Mouse (Mus musculus) myocyte (in vitro differentiated cells): ENCODE data around the gene Tmprss9. TPM values are rescaled to one million over a fixed set of nuclear protein-coding genes. Genes with fewer than 3 reads are reported as not detected.

ENCODE experiments used
- H3K27me3 ChIP-seq: one replicate; pipeline ENCODE4 v1.6.1; 2011; ENCODE audit not compliant: control insufficient read depth, insufficient read depth, insufficient read length
- H3K36me3 ChIP-seq: one replicate; pipeline ENCODE4 v1.6.1; 2011; ENCODE audit not compliant: control insufficient read depth, insufficient read depth
- H3K4me2 ChIP-seq: one replicate; pipeline ENCODE4 v1.6.1; 2011; ENCODE audit warnings: low read depth, control low read depth
- H3K4me3 ChIP-seq: one replicate; pipeline ENCODE4 v1.5.1; 2011; ENCODE audit warnings: mild to moderate bottlenecking, control low read depth, moderate library complexity
- H3K79me2 ChIP-seq: one replicate; pipeline ENCODE4 v1.6.1; 2011; ENCODE audit not compliant: control insufficient read depth, insufficient read depth
- H3ac ChIP-seq: one replicate; pipeline ENCODE4 v1.6.1; 2011; ENCODE audit not compliant: control insufficient read depth, insufficient read length
- CEBPB ChIP-seq: IDR thresholded peaks from 2 replicates; pipeline ENCODE4 v1.6.1; 2011; ENCODE audit warnings: mild to moderate bottlenecking, moderate library complexity; ENCODE audit not compliant: poor library complexity, insufficient read depth, severe bottlenecking
- E2F4 ChIP-seq: IDR thresholded peaks from one replicate; pipeline ENCODE4 v1.6.1; 2011; ENCODE audit warnings: mild to moderate bottlenecking, control low read depth, moderate library complexity; ENCODE audit not compliant: insufficient read depth
- MAX ChIP-seq: IDR thresholded peaks from one replicate; pipeline ENCODE4 v1.6.1; 2011; ENCODE audit warnings: low read depth, mild to moderate bottlenecking, control low read depth
- MYOD1 ChIP-seq, 3 experiments: IDR thresholded peaks; one replicate each; pipeline ENCODE4 v1.6.1; 2011; ENCODE audit warnings: control low read depth in 2 of 3, low read depth in 2 of 3, mild to moderate bottlenecking in 2 of 3, moderate library complexity in 1 of 3; ENCODE audit not compliant: insufficient read length in 2 of 3, control insufficient read depth in 1 of 3
- MYOG ChIP-seq, 3 experiments: IDR thresholded peaks; one replicate each; pipeline ENCODE4 v1.6.1; 2011; ENCODE audit warnings: control low read depth in 2 of 3, low read depth in 2 of 3, mild to moderate bottlenecking in 2 of 3; ENCODE audit not compliant: insufficient read length in 2 of 3, control insufficient read depth in 1 of 3, insufficient read depth in 1 of 3
- POLR2A ChIP-seq: IDR thresholded peaks from one replicate; pipeline ENCODE4 v1.6.1; 2011; ENCODE audit warnings: low read depth, mild to moderate bottlenecking, control low read depth, moderate library complexity; ENCODE audit not compliant: insufficient read length
- POLR2AphosphoS2 ChIP-seq: IDR thresholded peaks from one replicate; pipeline ENCODE4 v1.6.1; 2011; ENCODE audit warnings: low read depth, control low read depth; ENCODE audit not compliant: insufficient read length
- REST ChIP-seq: IDR thresholded peaks from one replicate; pipeline ENCODE4 v1.6.1; 2011; ENCODE audit warnings: mild to moderate bottlenecking, control low read depth, moderate library complexity; ENCODE audit not compliant: insufficient read depth, insufficient read length
- SRF ChIP-seq: IDR thresholded peaks from one replicate; pipeline ENCODE4 v1.6.1; 2011; ENCODE audit warnings: low read depth; ENCODE audit not compliant: control insufficient read depth, insufficient read length
- TCF12 ChIP-seq: IDR thresholded peaks from one replicate; pipeline ENCODE4 v1.6.1; 2011; ENCODE audit warnings: mild to moderate bottlenecking, control low read depth; ENCODE audit not compliant: poor library complexity, insufficient read depth, severe bottlenecking
- TCF3 ChIP-seq: IDR thresholded peaks from one replicate; pipeline ENCODE4 v1.6.1; 2011; ENCODE audit warnings: low read depth, control low read depth; ENCODE audit not compliant: insufficient read length
- USF1 ChIP-seq: IDR thresholded peaks from one replicate; pipeline ENCODE4 v1.6.1; 2011; ENCODE audit warnings: low read depth, mild to moderate bottlenecking, control low read depth, moderate library complexity
- polyA plus RNA-seq: library from polyadenylated mRNA; unstranded; fragments of >200 nt; fragmentation: generic; extraction: Trizol; gene quantifications from one replicate; pipeline ENCODE4 v1.2.1, GENCODE M21; 2012; ENCODE audit warnings: missing spikeins

The Tmprss9 gene
- polyA plus RNA-seq, 1 experiment = 0.05 TPM

DNA sequence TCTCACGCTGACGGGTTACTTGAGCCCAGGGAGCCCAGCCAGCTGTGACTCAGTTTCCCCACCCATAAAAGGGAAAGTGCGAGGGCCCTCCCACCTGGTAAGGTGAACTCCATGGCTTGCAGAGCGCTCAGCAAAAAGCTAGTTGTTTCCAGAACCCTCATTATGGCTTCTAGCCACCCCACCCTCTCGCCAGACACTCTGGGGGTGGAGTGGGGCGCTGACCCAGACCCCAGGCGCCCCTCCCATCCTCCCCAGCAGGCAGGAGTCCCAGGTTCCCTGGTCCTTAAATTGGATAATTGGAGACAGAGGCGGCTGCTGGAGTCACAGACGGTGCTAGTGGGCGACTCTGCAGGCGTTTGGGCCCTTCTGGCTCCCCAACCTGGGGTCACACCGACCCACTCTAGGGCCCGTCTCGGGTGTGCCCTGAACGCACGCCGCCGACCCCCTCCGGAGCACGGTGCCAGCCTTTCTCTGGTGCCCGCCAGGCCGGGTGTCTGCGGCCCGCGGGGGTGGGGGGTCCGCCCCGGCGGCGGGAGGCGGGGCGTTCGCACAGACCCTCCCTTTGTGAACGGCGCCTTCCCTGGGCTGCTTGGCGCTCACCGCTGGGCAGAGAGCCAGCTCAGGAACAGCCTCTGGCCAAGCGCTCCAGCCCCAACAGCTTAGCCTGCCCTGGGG, 64.6 kb downstream of the Tmprss9 start:
- Histone ChIP-seq H3K36me3 (no peaks in the 10 kb centered on the region), H3K79me2 (no peaks in the 10 kb centered on the region), H3K4me3 (no peak overlapping the region), H3K27me3 (no peaks in the 10 kb centered on the region), H3K4me2 (peak overlapping the region; percentile 58), H3ac (no peak overlapping the region)
- TF ChIP-seq MYOD1 (IDR thresholded peaks at IDR 0.05; ENCODE audit: control insufficient read depth in 1 of 3, insufficient read length in 2 of 3, low read depth in 2 of 3) (no peak), MYOG (IDR thresholded peaks at IDR 0.05; ENCODE audit: control insufficient read depth in 1 of 3, insufficient read depth in 1 of 3, insufficient read length in 2 of 3, low read depth in 2 of 3) (no peak), E2F4 (no peak), POLR2A (no peak), TCF3 (no peak), POLR2AphosphoS2 (no peak), SRF (no peak), MAX (no peak), REST (no peak), USF1 (no peak), CEBPB (no peak)

DNA sequence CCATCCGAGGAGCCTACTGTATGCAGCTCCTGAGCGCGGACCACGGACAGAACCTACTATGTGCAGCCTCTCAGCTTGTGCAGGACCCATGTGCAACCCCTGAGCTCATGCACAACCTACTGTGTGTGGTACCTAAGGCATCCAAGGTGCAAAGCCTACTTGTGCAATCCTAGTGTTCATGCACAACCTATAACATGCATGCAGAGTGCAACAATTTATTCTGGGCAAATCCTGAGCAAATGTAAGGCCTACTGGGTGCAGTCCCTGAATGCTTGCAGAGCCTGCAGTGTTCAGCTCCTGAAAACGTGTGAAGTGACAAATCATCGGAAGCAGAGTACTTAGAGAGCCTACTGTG, 65.1 kb downstream of the Tmprss9 start:
- Histone ChIP-seq H3K4me3 (no peak overlapping the region), H3K4me2 (peak overlapping the region; percentile 58), H3K27me3 (no peaks in the 10 kb centered on the region), H3ac (no peak overlapping the region), H3K79me2 (no peaks in the 10 kb centered on the region), H3K36me3 (no peaks in the 10 kb centered on the region)
- TF ChIP-seq TCF3 (no peak), USF1 (no peak), MYOD1 (IDR thresholded peaks at IDR 0.05; ENCODE audit: control insufficient read depth in 1 of 3, insufficient read length in 2 of 3, low read depth in 2 of 3) (no peak), SRF (no peak), POLR2A (no peak), REST (no peak), CEBPB (no peak), TCF12 (no peak), MAX (no peak), E2F4 (no peak), MYOG (IDR thresholded peaks at IDR 0.05; ENCODE audit: control insufficient read depth in 1 of 3, insufficient read depth in 1 of 3, insufficient read length in 2 of 3, low read depth in 2 of 3) (no peak), POLR2AphosphoS2 (no peak)

DNA sequence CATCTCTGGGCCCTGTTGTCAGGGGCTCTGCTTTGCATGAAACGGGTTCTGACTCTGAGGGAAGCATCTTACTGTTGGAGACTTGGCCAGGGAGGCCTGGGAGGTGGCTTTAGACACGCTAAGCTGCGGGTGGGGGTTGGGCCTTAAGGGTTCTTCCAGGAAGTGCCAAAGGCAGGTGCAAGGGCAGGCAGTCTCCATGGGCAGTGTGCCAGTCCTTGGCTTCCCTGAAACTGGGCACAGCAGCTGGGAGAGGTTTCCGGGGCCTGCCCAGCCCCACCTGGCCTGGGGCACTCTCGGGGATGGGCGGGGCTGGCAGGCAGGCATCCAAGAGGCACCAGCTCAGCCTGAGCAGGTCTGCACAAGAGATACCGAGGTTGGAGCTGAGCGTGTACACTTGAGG, 66.0 kb downstream of the Tmprss9 start:
- Histone ChIP-seq H3ac (no peak overlapping the region), H3K4me2 (peak overlapping the region; percentile 58), H3K4me3 (no peak overlapping the region), H3K27me3 (no peaks in the 10 kb centered on the region), H3K36me3 (no peaks in the 10 kb centered on the region), H3K79me2 (no peaks in the 10 kb centered on the region)
- TF ChIP-seq CEBPB = no peak
- TF ChIP-seq TCF3 = peak; percentile 88
- peak; percentile 76 to 99 (median 93) for TF ChIP-seq MYOG (IDR thresholded peaks at IDR 0.05; ENCODE audit: control insufficient read depth in 1 of 3, insufficient read depth in 1 of 3, insufficient read length in 2 of 3, low read depth in 2 of 3)
- TF ChIP-seq TCF12 = peak; percentile 88
- TF ChIP-seq MYOD1 (IDR thresholded peaks at IDR 0.05; ENCODE audit: control insufficient read depth in 1 of 3, insufficient read length in 2 of 3, low read depth in 2 of 3) = peak; percentile 62 to 97 (median 97)

GRCm38 (mm10) chr10:80938831-80939550, 67.3 kb downstream of the Tmprss9 start:
- H3K79me2 ChIP-seq = no peaks in the 10 kb centered on the region
- no peaks in the 10 kb centered on the region for H3K36me3 ChIP-seq
- no peaks in the 10 kb centered on the region for H3K27me3 ChIP-seq
- peak overlapping the region; percentile 66 for H3K4me2 ChIP-seq
- no peak overlapping the region for H3K4me3 ChIP-seq
- TF ChIP-seq MYOG (IDR thresholded peaks at IDR 0.05; ENCODE audit: control insufficient read depth in 1 of 3, insufficient read depth in 1 of 3, insufficient read length in 2 of 3, low read depth in 2 of 3) (peak in 2 of 3 experiments; percentile 87 to 91), TCF12 (peak; percentile 40), MYOD1 (IDR thresholded peaks at IDR 0.05; ENCODE audit: control insufficient read depth in 1 of 3, insufficient read length in 2 of 3, low read depth in 2 of 3) (peak in 2 of 3 experiments; percentile 86 to 90), TCF3 (peak; percentile 46), POLR2AphosphoS2 (no peak)
- no peak overlapping the region for H3ac ChIP-seq
